Mouse (Mus musculus): ENCODE results near the gene Zfp600. TPM values are rescaled to one million over a fixed set of nuclear protein-coding genes. Genes with fewer than 3 reads are reported as not detected.
"Not testable (repeated sequence)": the region's sequence is repeated elsewhere in the genome, so short reads cannot be mapped to it uniquely, and the experiment has no call there.

Zfp600 gene
- not detected in 2 replicates for polyA plus RNA-seq (2015; fragmentation: Nextera tagmentation; extraction: Ambion mirVana)

- not testable (repeated sequence) for H3K4me2 ChIP-seq; H3K36me3 ChIP-seq; H3K9me3 ChIP-seq; H3K27me3 ChIP-seq; H3K9ac ChIP-seq; H3K4me3 ChIP-seq; H3K27ac ChIP-seq (replicated peaks); ATAC-seq (ENCODE audit: low read depth); H3K4me1 ChIP-seq (replicated peaks)
- no CpG with 5 or more reads among the region's 6 CpGs for WGBS
Observed at GRCm38 (mm10) chr4:146156524-146156923, at the start of gene Zfp600. Zfp600 (plus strand) TSS chr4:146156824.

- not testable (repeated sequence) for ATAC-seq (ENCODE audit: low read depth); H3K4me3 ChIP-seq; H3K4me1 ChIP-seq (replicated peaks); H3K36me3 ChIP-seq; H3K27ac ChIP-seq (replicated peaks); H3K27me3 ChIP-seq; H3K4me2 ChIP-seq; H3K9ac ChIP-seq
- peaks cover 15% of the 10 kb centered on the region for H3K9me3 ChIP-seq
- WGBS, result 74% methylated on average over 4 of the region's 4 CpGs
Observed at GRCm38 (mm10) chr4:146162893-146163292, 6.3 kb downstream of the Zfp600 start.

GRCm38 (mm10) chr4:146167202-146167832, 10.7 kb downstream of the Zfp600 start:
- ATAC-seq (ENCODE audit: low read depth); H3K27me3 ChIP-seq; H3K4me2 ChIP-seq; H3K4me1 ChIP-seq (replicated peaks); H3K27ac ChIP-seq (replicated peaks); H3K36me3 ChIP-seq; H3K9ac ChIP-seq; H3K4me3 ChIP-seq: not testable (repeated sequence)
- H3K9me3 ChIP-seq, result peaks cover 20% of the 10 kb centered on the region
- WGBS, result 81% methylated on average over 3 of the region's 3 CpGs

GRCm38 (mm10) chr4:146167879-146168532, 11.4 kb downstream of the Zfp600 start:
- not testable (repeated sequence) for ATAC-seq (ENCODE audit: low read depth)

GRCm38 (mm10) chr4:146168730-146169215, 12.1 kb downstream of the Zfp600 start:
- ATAC-seq (ENCODE audit: low read depth), result peak; percentile 69; the same call in 1 of the 2 replicates
- H3K9me3 ChIP-seq, result peaks cover 27% of the 10 kb centered on the region
- not testable (repeated sequence) for H3K9ac ChIP-seq; H3K4me3 ChIP-seq; H3K4me1 ChIP-seq (replicated peaks); H3K4me2 ChIP-seq; H3K27ac ChIP-seq (replicated peaks); H3K27me3 ChIP-seq; H3K36me3 ChIP-seq
- no CpG with 5 or more reads among the region's 2 CpGs for WGBS

More at GRCm38 (mm10) chr4:146167879-146168532, 11.4 kb downstream of the Zfp600 start:
- peaks cover 20% of the 10 kb centered on the region for H3K9me3 ChIP-seq
- 84% methylated on average over 10 of the region's 10 CpGs for WGBS
- H3K9ac ChIP-seq; H3K4me1 ChIP-seq (replicated peaks); H3K27ac ChIP-seq (replicated peaks); H3K27me3 ChIP-seq; H3K36me3 ChIP-seq; H3K4me2 ChIP-seq; H3K4me3 ChIP-seq: not testable (repeated sequence)

- not testable (repeated sequence) for H3K27ac ChIP-seq (replicated peaks); H3K36me3 ChIP-seq; H3K27me3 ChIP-seq; H3K4me3 ChIP-seq; H3K4me2 ChIP-seq; H3K4me1 ChIP-seq (replicated peaks); H3K9ac ChIP-seq
- H3K9me3 ChIP-seq, result peaks cover 15% of the 10 kb centered on the region
- 63% methylated on average over 4 of the region's 4 CpGs for WGBS
- peak; percentile 43; the same call in 1 of the 2 replicates for ATAC-seq (ENCODE audit: low read depth)
Observed at GRCm38 (mm10) chr4:146173378-146174226, 17.0 kb downstream of the Zfp600 start.

- not testable (repeated sequence) for H3K4me3 ChIP-seq; H3K27me3 ChIP-seq; H3K36me3 ChIP-seq; H3K4me1 ChIP-seq (replicated peaks); H3K27ac ChIP-seq (replicated peaks); ATAC-seq (ENCODE audit: low read depth); H3K9me3 ChIP-seq; H3K4me2 ChIP-seq; H3K9ac ChIP-seq
- 85% methylated on average over 2 of the region's 2 CpGs for WGBS
Observed at GRCm38 (mm10) chr4:146204357-146204756, 47.7 kb downstream of the Zfp600 start.

- not testable (repeated sequence) for H3K36me3 ChIP-seq; H3K9ac ChIP-seq; H3K4me3 ChIP-seq; H3K9me3 ChIP-seq; H3K4me2 ChIP-seq; H3K4me1 ChIP-seq (replicated peaks); H3K27me3 ChIP-seq; H3K27ac ChIP-seq (replicated peaks)
- peak; percentile 86 for ATAC-seq (ENCODE audit: low read depth)
- WGBS, result 4% methylated on average over 30 of the region's 113 CpGs
Observed at GRCm38 (mm10) chr4:146239252-146240244, 82.9 kb downstream of the Zfp600 start.

GRCm38 (mm10) chr4:146242119-146242518, 85.5 kb downstream of the Zfp600 start:
- not testable (repeated sequence) for H3K4me1 ChIP-seq (replicated peaks); H3K9me3 ChIP-seq; H3K4me3 ChIP-seq; H3K27ac ChIP-seq (replicated peaks); H3K36me3 ChIP-seq; ATAC-seq (ENCODE audit: low read depth); H3K9ac ChIP-seq; H3K4me2 ChIP-seq; H3K27me3 ChIP-seq
- 66% methylated on average over 5 of the region's 5 CpGs for WGBS

Data from neural tube, embryonic 13.5 days (tissue).